Mouse (Mus musculus): ENCODE measurements around the gene Reep1. TPM values are rescaled to one million over a fixed set of nuclear protein-coding genes. Genes with fewer than 3 reads are reported as not detected.

The Reep1 gene
- polyA plus RNA-seq, 1 experiment from 2014 or later, result 20.8 TPM

Other genes starting within 250 kb of the Reep1 start
- gene Rnf103, start 213.7 kb upstream of the Reep1 start, polyA plus RNA-seq (2014; fragmentation: Nextera tagmentation; extraction: Ambion mirVana), result 13.5 and 14.3 TPM in 2 replicates
- 62.2 and 71.6 TPM in 2 replicates for gene Chmp3, start 163.8 kb upstream of the Reep1 start, polyA plus RNA-seq (2014; fragmentation: Nextera tagmentation; extraction: Ambion mirVana)
- gene Kdm3a, start 74.6 kb upstream of the Reep1 start, polyA plus RNA-seq (2014; fragmentation: Nextera tagmentation; extraction: Ambion mirVana), result 32.4 and 35.1 TPM in 2 replicates
- gene Mrpl35, start 119.4 kb downstream of the Reep1 start, polyA plus RNA-seq (2014; fragmentation: Nextera tagmentation; extraction: Ambion mirVana), result 60.9 and 65.3 TPM in 2 replicates
- 284 and 294 TPM in 2 replicates for gene Immt, start 123.8 kb downstream of the Reep1 start, polyA plus RNA-seq (2014; fragmentation: Nextera tagmentation; extraction: Ambion mirVana)
- 117 and 121 TPM in 2 replicates for gene Ptcd3, start 201.2 kb downstream of the Reep1 start, polyA plus RNA-seq (2014; fragmentation: Nextera tagmentation; extraction: Ambion mirVana)
- gene Polr1a, start 201.5 kb downstream of the Reep1 start, polyA plus RNA-seq (2014; fragmentation: Nextera tagmentation; extraction: Ambion mirVana), result 21.4 and 24.2 TPM in 2 replicates